Mouse (Mus musculus) thymus, postnatal 4 days (tissue): ENCODE measurements around the gene P2ry13.

Experiments
- DNase-seq: peaks from one replicate; pipeline ENCODE4 v3.0.0; 2021

P2ry13 gene

GRCm38 (mm10) chr3:59194938-59195337, 15.7 kb downstream of the P2ry13 start, which contains the start of gene Gpr87:
TSS of gene Gpr87 (minus strand) at chr3:59195104.
- DNase-seq = no peak

GRCm38 (mm10) chr3:59194099-59194498, 16.6 kb downstream of the P2ry13 start:
- DNase-seq = no peak

DNA sequence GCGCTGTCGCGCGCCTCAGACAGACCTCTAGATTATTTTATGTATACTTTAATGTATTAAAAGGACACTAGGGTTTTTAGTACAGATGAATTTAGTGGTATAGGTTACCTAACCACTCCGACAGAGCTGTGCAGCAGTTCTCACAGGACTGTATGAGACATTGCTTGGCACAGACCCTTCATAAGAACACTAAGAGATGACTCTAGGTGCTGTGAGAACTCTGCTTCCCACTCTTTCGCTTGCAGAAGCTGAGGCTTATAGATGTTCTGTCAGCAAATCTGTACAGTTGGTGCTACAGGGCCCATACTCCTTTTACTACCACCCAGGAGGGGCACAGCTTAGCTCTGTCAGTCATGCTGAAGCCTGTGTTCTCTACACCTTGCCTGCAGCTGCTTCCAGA, 19.0 kb downstream of the P2ry13 start:
- DNase-seq = no peak

DNA sequence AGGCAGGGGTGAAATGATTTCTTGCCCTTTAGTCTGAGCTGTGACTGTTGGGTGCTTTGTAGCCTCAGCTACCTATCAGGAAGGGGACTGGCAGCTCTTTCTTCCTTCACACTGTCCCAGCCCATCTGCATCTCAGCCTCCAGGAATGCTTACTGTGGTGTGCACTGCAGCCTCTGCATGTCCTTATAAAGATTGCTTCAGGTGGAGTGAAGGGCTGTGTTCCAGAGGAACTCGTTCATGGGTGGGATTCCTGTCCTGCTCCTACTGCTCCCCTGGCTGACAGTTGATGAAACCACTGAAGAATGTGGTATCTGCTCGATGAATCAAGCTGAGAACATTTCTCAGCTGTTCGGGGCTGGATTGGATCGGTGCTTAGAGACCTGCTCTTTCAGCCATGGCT, 23.3 kb downstream of the P2ry13 start:
- no peak for DNase-seq

GRCm38 (mm10) chr3:59185662-59186061, 25.0 kb downstream of the P2ry13 start:
- DNase-seq = no peak

GRCm38 (mm10) chr3:59182129-59182528, 28.6 kb downstream of the P2ry13 start:
- no peak for DNase-seq

- DNase-seq = no peak
Measured at GRCm38 (mm10) chr3:59181134-59181533, 29.5 kb downstream of the P2ry13 start.

GRCm38 (mm10) chr3:59176871-59177270, 33.8 kb downstream of the P2ry13 start:
- no peak for DNase-seq

DNA sequence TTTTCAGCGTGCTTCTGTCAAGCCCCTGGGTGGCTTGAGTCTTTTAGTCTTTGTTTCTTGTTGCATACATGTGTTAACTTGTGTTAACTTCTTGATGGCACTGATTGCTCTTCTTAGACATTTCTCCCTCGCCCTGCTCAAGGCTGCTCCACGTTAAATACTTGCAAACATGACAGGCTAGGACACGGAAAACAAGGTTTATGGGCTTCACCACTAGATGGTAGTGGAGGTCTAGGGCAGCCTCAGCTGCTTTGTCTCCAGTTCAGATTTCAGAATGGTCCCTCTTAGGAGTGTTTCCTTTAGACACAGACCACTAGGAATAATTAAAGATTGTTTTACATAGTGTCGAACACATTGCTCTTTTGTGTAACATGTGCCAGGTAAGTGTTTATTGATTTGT, 35.4 kb downstream of the P2ry13 start:
- DNase-seq = peak; percentile 71

- DNase-seq = peak; percentile 52
Measured at GRCm38 (mm10) chr3:59174426-59175154, 36.1 kb downstream of the P2ry13 start.

DNA sequence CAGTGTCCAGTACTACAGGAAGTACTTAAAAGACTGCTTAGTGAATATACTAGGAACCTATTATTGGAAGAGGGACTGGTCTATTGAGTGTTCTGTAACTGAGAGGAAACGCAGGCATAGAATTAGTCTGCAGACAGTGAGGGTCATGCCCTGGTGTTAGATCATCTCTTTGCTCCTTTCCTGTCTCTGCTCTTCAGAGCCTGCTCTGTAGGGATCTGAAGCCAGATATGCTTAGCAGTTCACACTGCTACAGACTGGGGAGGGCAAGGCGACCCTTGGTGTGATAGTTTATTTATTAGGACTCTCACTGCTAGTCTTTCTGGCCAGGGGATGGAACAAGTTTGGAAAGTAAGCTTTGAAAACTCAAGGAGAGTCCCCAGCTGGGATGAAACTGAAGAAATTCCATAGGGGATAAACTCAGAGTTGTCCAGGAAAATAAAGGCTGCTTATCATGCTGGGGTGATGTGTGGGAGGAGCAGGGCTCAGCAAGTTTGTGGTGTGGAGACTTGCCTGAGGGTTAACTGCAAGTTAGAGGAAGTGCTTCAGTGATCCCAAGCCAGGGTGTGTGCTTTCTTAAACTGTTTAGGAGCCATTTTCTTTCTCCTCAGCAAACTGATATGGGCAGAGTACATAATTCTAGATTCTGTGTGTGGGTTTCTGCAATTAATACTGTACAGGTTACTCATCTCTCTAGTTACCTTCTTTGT, 40.6 kb downstream of the P2ry13 start:
- no peak for DNase-seq

GRCm38 (mm10) chr3:59169215-59169614, 41.5 kb downstream of the P2ry13 start:
- no peak for DNase-seq

DNA sequence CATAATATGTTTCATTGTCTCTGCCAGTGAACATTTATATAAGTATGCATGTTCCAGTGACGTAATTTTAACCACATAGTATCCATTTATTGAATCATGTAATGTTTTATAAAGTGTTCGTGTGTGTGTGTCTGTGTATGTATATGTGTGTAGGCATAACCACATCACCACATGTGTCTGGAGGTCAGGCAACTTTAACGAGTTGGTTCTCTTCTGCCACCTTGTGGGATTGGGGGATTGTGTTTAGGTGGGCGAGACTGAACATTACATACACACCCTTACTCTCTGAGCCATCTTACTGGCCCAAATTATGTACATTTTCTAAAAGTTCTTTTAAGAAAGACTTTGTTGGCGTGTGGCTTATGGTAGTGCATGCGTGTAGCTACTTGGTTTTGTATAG, 42.2 kb downstream of the P2ry13 start:
- no peak for DNase-seq

GRCm38 (mm10) chr3:59167417-59168054, 43.1 kb downstream of the P2ry13 start:
- no peak for DNase-seq

DNA sequence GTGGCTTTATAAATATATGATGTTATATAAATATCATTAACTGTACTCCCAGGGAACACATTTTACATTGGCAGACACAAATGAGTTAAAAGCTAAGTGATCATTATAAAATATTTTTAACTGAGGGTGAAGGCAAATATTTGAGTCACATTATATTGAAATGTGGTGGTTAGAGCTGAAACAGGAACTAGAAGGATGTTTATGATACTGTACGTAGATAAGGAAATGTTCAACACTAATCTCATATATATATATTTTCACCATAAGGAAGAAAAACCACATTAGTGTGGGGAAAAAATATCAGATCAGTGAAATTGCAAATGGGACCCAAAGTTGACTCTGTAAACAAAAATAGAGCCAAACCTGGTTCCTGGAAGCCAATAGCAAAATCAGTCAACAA, 50.2 kb downstream of the P2ry13 start:
- DNase-seq = no peak
